Mouse (Mus musculus) embryonic facial prominence, embryonic 15.5 days (tissue): Measurements from ENCODE around the gene Zfp692. TPM values are rescaled to one million over a fixed set of nuclear protein-coding genes. Genes with fewer than 3 reads are reported as not detected.

Experiments
- ATAC-seq: fragments of 200-750 bp; cut with Nextera tagmentation; 2 replicates; pipeline ENCODE4 v1.8.0; 2017; ENCODE audit warnings: low read depth, moderate TSS enrichment; ENCODE audit not compliant: insufficient number of reproducible peaks, low FRiP score, low TSS enrichment
- H3K27ac ChIP-seq: fragments of 300-500 bp; sonication (generic); replicated peaks from 2 replicates; pipeline ENCODE4 v1.5.1; 2015; ENCODE audit warnings: mild to moderate bottlenecking, inconsistent platforms
- H3K27me3 ChIP-seq: fragments of 300-500 bp; sonication (generic); 2 replicates; pipeline ENCODE4 v1.6.1; 2015; ENCODE audit warnings: inconsistent platforms
- H3K36me3 ChIP-seq: fragments of 300-500 bp; sonication (generic); 2 replicates; pipeline ENCODE4 v1.6.1; 2015; ENCODE audit warnings: mild to moderate bottlenecking, inconsistent platforms
- H3K4me1 ChIP-seq: fragments of 300-500 bp; sonication (generic); 2 replicates; pipeline ENCODE4 v1.6.1; 2015; ENCODE audit warnings: inconsistent platforms
- H3K4me2 ChIP-seq: fragments of 300-500 bp; sonication (generic); replicated peaks from 2 replicates; pipeline ENCODE4 v1.6.1; 2015; ENCODE audit warnings: mild to moderate bottlenecking, inconsistent platforms
- H3K4me3 ChIP-seq: fragments of 300-500 bp; sonication (generic); replicated peaks from 2 replicates; pipeline ENCODE4 v1.5.1; 2015; ENCODE audit warnings: mild to moderate bottlenecking, inconsistent platforms
- H3K9ac ChIP-seq: fragments of 300-500 bp; sonication (generic); 2 replicates; pipeline ENCODE4 v1.6.1; 2015; ENCODE audit warnings: inconsistent platforms
- H3K9me3 ChIP-seq: fragments of 300-500 bp; sonication (generic); replicated peaks from 2 replicates; pipeline ENCODE4 v1.6.1; 2016; ENCODE audit warnings: inconsistent platforms
- WGBS: fragments of 180-500 bp; shearing (Covaris S2); methylation state at CpG from one replicate; pipeline ENCODE4 v1.1.7; 2015; 5-methylcytosine and 5-hydroxymethylcytosine counted together
- polyA plus RNA-seq: library from polyadenylated mRNA; unstranded; fragments of >200 nt; fragmentation: Nextera tagmentation; extraction: Ambion mirVana; gene quantifications from 2 replicates; pipeline ENCODE4 v1.2.1, GENCODE M21; 2015

The Zfp692 gene
- 33.1 and 37.1 TPM in 2 replicates for polyA plus RNA-seq

DNA sequence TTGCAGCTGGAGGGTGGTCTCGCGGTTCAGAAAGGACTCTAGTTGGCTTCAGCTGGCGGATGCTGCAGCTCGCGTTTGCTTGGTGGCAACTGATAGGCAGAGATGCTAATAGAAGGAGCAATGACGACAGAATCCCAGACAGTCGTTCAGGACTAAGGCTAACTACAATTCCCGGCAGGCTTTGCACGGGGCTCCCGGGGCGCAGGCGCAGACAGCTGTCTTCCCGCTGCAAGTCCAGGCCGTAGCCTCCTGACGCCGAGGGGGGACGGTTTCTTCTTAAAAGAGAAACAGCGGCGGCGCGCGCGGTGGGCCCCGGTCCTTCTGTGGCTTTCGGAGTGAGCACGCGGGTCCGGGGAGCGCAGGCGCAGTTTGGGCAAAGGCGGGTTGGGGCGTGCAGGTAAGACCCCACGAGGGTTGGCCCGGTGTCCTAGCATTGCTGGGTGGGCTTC lies at the start of gene Zfp692:
Zfp692 (plus strand) TSS at position 210 of the 449 bp plus-strand sequence.
- Histone ChIP-seq H3K27me3 (no peaks in the 10 kb centered on the region), H3K27ac (peak within 1 kb of the TSS; percentile 91), H3K4me2 (peak within 1 kb of the TSS; percentile 94), H3K4me1 (peaks cover 18% of the 10 kb centered on the region), H3K9me3 (no peaks in the 10 kb centered on the region), H3K4me3 (peak within 1 kb of the TSS; percentile 48), H3K36me3 (peaks cover 10% of the 10 kb centered on the region; the same call in 1 of the 2 replicates), H3K9ac (peak within 1 kb of the TSS; percentile 31)
- peak; percentile 62 for ATAC-seq
- WGBS = under 1% methylated on average over 34 of the region's 34 CpGs

- Histone ChIP-seq H3K9ac (no peak overlapping the region), H3K4me1 (no peaks in the 10 kb centered on the region), H3K4me2 (no peak overlapping the region), H3K36me3 (no peaks in the 10 kb centered on the region), H3K4me3 (no peak overlapping the region), H3K9me3 (no peaks in the 10 kb centered on the region), H3K27me3 (no peaks in the 10 kb centered on the region), H3K27ac (no peak overlapping the region)
- ATAC-seq = no peak
- WGBS = 72% methylated on average over 5 of the region's 5 CpGs
These were observed 49.1 kb upstream of the Zfp692 start for GRCm38 (mm10) chr11:58257816-58258215.

GRCm38 (mm10) chr11:58260156-58260555 lies 46.7 kb upstream of the Zfp692 start:
- WGBS = 86% methylated on average over 4 of the region's 4 CpGs
- Histone ChIP-seq H3K27ac (no peak overlapping the region), H3K9ac (no peak overlapping the region), H3K4me1 (no peaks in the 10 kb centered on the region), H3K4me2 (no peak overlapping the region), H3K9me3 (no peaks in the 10 kb centered on the region), H3K4me3 (no peak overlapping the region), H3K27me3 (no peaks in the 10 kb centered on the region), H3K36me3 (no peaks in the 10 kb centered on the region)
- no peak for ATAC-seq

- Histone ChIP-seq H3K4me1 (no peaks in the 10 kb centered on the region), H3K4me3 (no peak overlapping the region), H3K9ac (no peak overlapping the region), H3K9me3 (no peaks in the 10 kb centered on the region), H3K27ac (no peak overlapping the region), H3K4me2 (no peak overlapping the region), H3K36me3 (no peaks in the 10 kb centered on the region), H3K27me3 (no peaks in the 10 kb centered on the region)
- ATAC-seq = no peak
- WGBS = 84% methylated on average over 4 of the region's 4 CpGs
These were observed 45.0 kb upstream of the Zfp692 start for GRCm38 (mm10) chr11:58261826-58262225.

GRCm38 (mm10) chr11:58262336-58262735 lies 44.5 kb upstream of the Zfp692 start:
- Histone ChIP-seq H3K9me3 (no peaks in the 10 kb centered on the region), H3K27ac (no peak overlapping the region), H3K27me3 (no peaks in the 10 kb centered on the region), H3K9ac (no peak overlapping the region), H3K4me2 (no peak overlapping the region), H3K36me3 (no peaks in the 10 kb centered on the region), H3K4me1 (no peaks in the 10 kb centered on the region), H3K4me3 (no peak overlapping the region)
- 85% methylated on average over 3 of the region's 3 CpGs for WGBS
- ATAC-seq = no peak

GRCm38 (mm10) chr11:58263516-58263915 lies 43.4 kb upstream of the Zfp692 start:
- Histone ChIP-seq H3K9me3 (no peaks in the 10 kb centered on the region), H3K4me3 (no peak overlapping the region), H3K27ac (no peak overlapping the region), H3K36me3 (no peaks in the 10 kb centered on the region), H3K4me2 (no peak overlapping the region), H3K4me1 (no peaks in the 10 kb centered on the region), H3K27me3 (no peaks in the 10 kb centered on the region; the same call in 1 of the 2 replicates), H3K9ac (no peak overlapping the region)
- ATAC-seq = no peak
- WGBS = 59% methylated on average over 2 of the region's 2 CpGs

GRCm38 (mm10) chr11:58264546-58264945 lies 42.3 kb upstream of the Zfp692 start:
- H3K4me3 ChIP-seq = no peak overlapping the region
- H3K9me3 ChIP-seq = no peaks in the 10 kb centered on the region
- no peaks in the 10 kb centered on the region for H3K36me3 ChIP-seq
- 77% methylated on average over 9 of the region's 9 CpGs for WGBS
- no peaks in the 10 kb centered on the region for H3K4me1 ChIP-seq
- H3K4me2 ChIP-seq = no peak overlapping the region
- H3K27ac ChIP-seq = no peak overlapping the region
- no peak for ATAC-seq
- no peak overlapping the region for H3K9ac ChIP-seq
- H3K27me3 ChIP-seq = no peaks in the 10 kb centered on the region; the same call in 1 of the 2 replicates

GRCm38 (mm10) chr11:58268285-58268684 lies 38.6 kb upstream of the Zfp692 start:
- no peaks in the 10 kb centered on the region; the same call in 1 of the 2 replicates for H3K27me3 ChIP-seq
- H3K36me3 ChIP-seq = no peaks in the 10 kb centered on the region
- H3K9ac ChIP-seq = no peak overlapping the region
- no peaks in the 10 kb centered on the region for H3K4me1 ChIP-seq
- ATAC-seq = no peak
- no peak overlapping the region for H3K27ac ChIP-seq
- WGBS = 89% methylated on average over 3 of the region's 3 CpGs
- H3K9me3 ChIP-seq = no peaks in the 10 kb centered on the region
- no peak overlapping the region for H3K4me3 ChIP-seq
- H3K4me2 ChIP-seq = no peak overlapping the region

DNA sequence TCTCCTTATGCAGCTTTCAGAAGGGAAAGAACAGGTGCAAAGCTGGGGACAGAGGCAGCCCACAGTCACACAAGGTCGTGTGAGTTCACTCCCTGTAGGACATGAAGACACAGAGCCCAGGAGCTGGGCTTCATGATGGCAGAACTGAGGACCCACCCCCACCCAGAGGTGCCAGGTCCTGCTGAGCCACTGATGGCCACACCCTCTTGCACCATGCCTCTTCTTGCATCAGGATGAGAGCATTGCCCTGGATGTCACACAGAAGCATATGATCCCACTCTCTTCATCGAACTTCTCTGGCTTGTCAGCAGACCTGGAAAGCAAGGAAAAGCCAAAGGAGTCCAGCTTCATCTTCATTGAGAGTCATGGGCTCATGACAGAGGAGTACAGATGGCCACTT lies 32.3 kb upstream of the Zfp692 start, which contains the start of gene 4930438A08Rik:
4930438A08Rik (plus strand) TSS at position 228 of the 400 bp plus-strand sequence.
- Histone ChIP-seq H3K9me3 (no peaks in the 10 kb centered on the region), H3K4me2 (no peak within 1 kb of the TSS), H3K36me3 (no peaks in the 10 kb centered on the region), H3K27ac (no peak within 1 kb of the TSS), H3K4me1 (no peaks in the 10 kb centered on the region), H3K4me3 (no peak within 1 kb of the TSS), H3K27me3 (no peaks in the 10 kb centered on the region), H3K9ac (no peak within 1 kb of the TSS)
- ATAC-seq = no peak
- WGBS = 43% methylated on average over 2 of the region's 2 CpGs

DNA sequence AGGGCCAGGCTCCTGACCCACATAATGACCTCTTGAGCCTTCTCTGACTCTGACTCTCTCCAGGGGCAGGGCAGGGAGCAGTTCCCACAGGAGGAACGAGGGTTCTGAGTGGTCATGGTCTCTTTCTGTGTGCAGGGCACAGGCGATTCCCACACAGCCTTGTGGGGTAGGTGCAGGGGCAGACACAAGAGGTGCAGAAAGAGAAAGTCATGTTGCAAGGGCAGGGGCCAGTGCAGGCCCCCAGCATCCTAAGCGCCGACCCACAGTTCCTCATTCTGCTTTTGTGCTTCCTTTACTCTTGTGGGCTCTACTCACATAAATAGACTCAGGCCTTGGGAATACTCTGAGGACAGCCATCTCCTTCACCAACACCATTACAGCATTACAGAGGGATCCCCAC lies 31.1 kb upstream of the Zfp692 start:
- no peak for ATAC-seq
- no peak overlapping the region for H3K9ac ChIP-seq
- no peak overlapping the region for H3K4me3 ChIP-seq
- no peak overlapping the region for H3K4me2 ChIP-seq
- H3K27ac ChIP-seq = no peak overlapping the region
- 69% methylated on average over 4 of the region's 4 CpGs for WGBS
- H3K36me3 ChIP-seq = no peaks in the 10 kb centered on the region
- no peaks in the 10 kb centered on the region for H3K9me3 ChIP-seq
- H3K27me3 ChIP-seq = no peaks in the 10 kb centered on the region
- no peaks in the 10 kb centered on the region for H3K4me1 ChIP-seq

DNA sequence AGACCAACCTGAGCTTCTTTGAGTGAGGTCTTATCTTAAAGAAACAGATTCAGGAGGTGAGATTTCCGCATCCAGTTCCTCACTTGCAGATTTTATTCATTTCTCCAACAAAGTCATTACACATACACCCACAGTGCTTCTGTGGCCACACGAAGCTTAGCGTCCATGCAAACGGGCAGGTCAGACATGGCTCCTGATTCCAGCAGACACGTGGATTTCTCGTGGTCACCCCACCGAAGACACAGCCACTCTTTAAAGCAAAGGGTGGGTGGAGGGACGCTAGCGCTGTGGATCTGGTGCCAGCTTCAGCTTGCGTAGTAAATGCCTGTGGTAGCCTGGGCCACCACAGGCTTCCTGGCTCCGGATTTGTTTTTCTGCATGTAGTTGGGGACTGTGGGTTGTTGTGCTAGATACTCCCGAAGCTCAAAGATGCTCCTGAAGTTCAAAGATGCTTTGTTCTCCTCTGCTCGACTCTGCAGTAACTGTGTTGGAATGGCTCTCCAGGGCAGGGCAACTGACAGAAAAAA lies 24.8 kb upstream of the Zfp692 start:
- Histone ChIP-seq H3K4me1 (no peaks in the 10 kb centered on the region), H3K27me3 (no peaks in the 10 kb centered on the region), H3K36me3 (no peaks in the 10 kb centered on the region), H3K4me3 (no peak overlapping the region), H3K9me3 (no peaks in the 10 kb centered on the region), H3K27ac (no peak overlapping the region), H3K4me2 (no peak overlapping the region), H3K9ac (no peak overlapping the region)
- WGBS = 72% methylated on average over 13 of the region's 13 CpGs
- ATAC-seq = no peak

- H3K4me2 ChIP-seq = no peak overlapping the region
- no peak overlapping the region for H3K4me3 ChIP-seq
- no peaks in the 10 kb centered on the region for H3K4me1 ChIP-seq
- no peak overlapping the region for H3K27ac ChIP-seq
- no peaks in the 10 kb centered on the region for H3K9me3 ChIP-seq
- WGBS = 78% methylated on average over 5 of the region's 5 CpGs
- ATAC-seq = no peak
- no peaks in the 10 kb centered on the region for H3K27me3 ChIP-seq
- H3K9ac ChIP-seq = no peak overlapping the region
- no peaks in the 10 kb centered on the region for H3K36me3 ChIP-seq
These were observed 24.4 kb upstream of the Zfp692 start for GRCm38 (mm10) chr11:58282518-58282917.
